Mouse (Mus musculus) kidney, postnatal 10 days (tissue): ENCODE measurements at regions not wholly inside any gene's neighbourhood (a gene's known extent, or its start where the extent isn't known, plus 50 kb on each side); places are given as distances from the start of the nearest gene placed in this dataset.
A peak's percentile ranks its signal among the peaks of the same experiment; 100 is the strongest.
"Not testable (repeated sequence)": the region's sequence is repeated elsewhere in the genome, so short reads cannot be mapped to it uniquely, and the experiment has no call there.

Source experiments
- DNase-seq: peaks from one replicate; pipeline ENCODE4 v3.0.0; 2021; ENCODE audit warnings: mixed read lengths

GRCm38 (mm10) chr12:113241373-113242193 lies 55.9 kb downstream of the Tmem121 start:
- DNase-seq = no peak

GRCm38 (mm10) chr12:113242194-113242510 lies 56.4 kb downstream of the Tmem121 start:
- DNase-seq = no peak

- DNase-seq = no peak
These were observed 59.0 kb downstream of the Tmem121 start for GRCm38 (mm10) chr12:113244685-113245084.

GRCm38 (mm10) chr12:113253446-113254424 lies 68.0 kb downstream of the Tmem121 start:
- not testable (repeated sequence) for DNase-seq

GRCm38 (mm10) chr12:113255331-113255730 lies 69.6 kb downstream of the Tmem121 start:
- DNase-seq = no peak

GRCm38 (mm10) chr12:113256628-113257027 lies 70.9 kb downstream of the Tmem121 start:
- no peak for DNase-seq

- no peak for DNase-seq
These were observed 71.5 kb downstream of the Tmem121 start for GRCm38 (mm10) chr12:113257243-113257642.

- DNase-seq = no peak
These were observed 73.7 kb downstream of the Tmem121 start for GRCm38 (mm10) chr12:113259476-113259875.

- no peak for DNase-seq
These were observed 74.6 kb downstream of the Tmem121 start for GRCm38 (mm10) chr12:113260304-113260703.

GRCm38 (mm10) chr12:113275934-113276333 lies 90.2 kb downstream of the Tmem121 start:
- DNase-seq = no peak

GRCm38 (mm10) chr12:113276355-113276942 lies 90.7 kb downstream of the Tmem121 start:
- no peak for DNase-seq

- DNase-seq = no peak
These were observed 92.0 kb downstream of the Tmem121 start for GRCm38 (mm10) chr12:113277741-113278140.

GRCm38 (mm10) chr12:113292029-113292809 lies 106.5 kb downstream of the Tmem121 start:
- no peak for DNase-seq

GRCm38 (mm10) chr12:113295924-113296323 lies 110.2 kb downstream of the Tmem121 start:
- no peak for DNase-seq

- DNase-seq = no peak
These were observed 120.2 kb downstream of the Tmem121 start for GRCm38 (mm10) chr12:113305973-113306372.

GRCm38 (mm10) chr12:113313319-113313718 lies 127.6 kb downstream of the Tmem121 start:
- peak; percentile 26 for DNase-seq

- DNase-seq = no peak
These were observed 128.9 kb downstream of the Tmem121 start for GRCm38 (mm10) chr12:113314624-113315023.

GRCm38 (mm10) chr12:113321086-113321485 lies 135.4 kb downstream of the Tmem121 start:
- no peak for DNase-seq

GRCm38 (mm10) chr12:113322173-113322572 lies 136.4 kb downstream of the Tmem121 start:
- no peak for DNase-seq

- DNase-seq = no peak
These were observed 142.1 kb downstream of the Tmem121 start for GRCm38 (mm10) chr12:113327851-113328250.

- no peak for DNase-seq
These were observed 144.5 kb downstream of the Tmem121 start for GRCm38 (mm10) chr12:113330266-113330665.

- peak; percentile 26 for DNase-seq
These were observed 146.5 kb downstream of the Tmem121 start for GRCm38 (mm10) chr12:113332226-113332625.
